Mouse (Mus musculus) embryonic facial prominence, embryonic 13.5 days (tissue): ENCODE data around the gene Ankrd36. TPM values are rescaled to one million over a fixed set of nuclear protein-coding genes. Genes with fewer than 3 reads are reported as not detected.
"Not testable (repeated sequence)": the region's sequence is repeated elsewhere in the genome, so short reads cannot be mapped to it uniquely, and the experiment has no call there.

Source experiments
- ATAC-seq: fragments of 200-750 bp; cut with Nextera tagmentation; 2 replicates; pipeline ENCODE4 v1.8.0; 2017; ENCODE audit warnings: low read depth; ENCODE audit not compliant: insufficient number of reproducible peaks, insufficient read depth, low FRiP score, low TSS enrichment
- H3K27ac ChIP-seq: fragments of 300-500 bp; sonication (generic); 2 replicates; pipeline ENCODE4 v1.5.1; 2015; ENCODE audit warnings: moderate library complexity, mild to moderate bottlenecking, inconsistent platforms
- H3K27me3 ChIP-seq: fragments of 300-500 bp; sonication (generic); 2 replicates; pipeline ENCODE4 v1.6.1; 2015; ENCODE audit warnings: mild to moderate bottlenecking, inconsistent platforms
- H3K36me3 ChIP-seq: fragments of 300-500 bp; sonication (generic); 2 replicates; pipeline ENCODE4 v1.6.1; 2015; ENCODE audit warnings: mild to moderate bottlenecking, inconsistent platforms
- H3K4me1 ChIP-seq: fragments of 300-500 bp; sonication (generic); 2 replicates; pipeline ENCODE4 v1.6.1; 2015; ENCODE audit warnings: inconsistent platforms
- H3K4me2 ChIP-seq: fragments of 300-500 bp; sonication (generic); 2 replicates; pipeline ENCODE4 v1.6.1; 2015; ENCODE audit warnings: moderate library complexity, mild to moderate bottlenecking, inconsistent platforms
- H3K4me3 ChIP-seq: fragments of 300-500 bp; sonication (generic); 2 replicates; pipeline ENCODE4 v1.5.1; 2015; ENCODE audit warnings: mild to moderate bottlenecking, inconsistent platforms
- H3K9ac ChIP-seq: fragments of 300-500 bp; sonication (generic); 2 replicates; pipeline ENCODE4 v1.6.1; 2015; ENCODE audit warnings: mild to moderate bottlenecking, inconsistent platforms
- H3K9me3 ChIP-seq: fragments of 300-500 bp; sonication (generic); 2 replicates; pipeline ENCODE4 v1.6.1; 2016; ENCODE audit warnings: inconsistent platforms
- WGBS: fragments of 180-500 bp; shearing (Covaris S2); methylation state at CpG from one replicate; pipeline ENCODE4 v1.1.7; 2015; ENCODE audit warnings: mixed read lengths; 5-methylcytosine and 5-hydroxymethylcytosine counted together
- polyA plus RNA-seq: library from polyadenylated mRNA; unstranded; fragments of >200 nt; fragmentation: Nextera tagmentation; extraction: Ambion mirVana; gene quantifications from 2 replicates; pipeline ENCODE4 v1.2.1, GENCODE M21; 2015

The Ankrd36 gene
- polyA plus RNA-seq, 1 experiment from 2014 or later: not detected

DNA sequence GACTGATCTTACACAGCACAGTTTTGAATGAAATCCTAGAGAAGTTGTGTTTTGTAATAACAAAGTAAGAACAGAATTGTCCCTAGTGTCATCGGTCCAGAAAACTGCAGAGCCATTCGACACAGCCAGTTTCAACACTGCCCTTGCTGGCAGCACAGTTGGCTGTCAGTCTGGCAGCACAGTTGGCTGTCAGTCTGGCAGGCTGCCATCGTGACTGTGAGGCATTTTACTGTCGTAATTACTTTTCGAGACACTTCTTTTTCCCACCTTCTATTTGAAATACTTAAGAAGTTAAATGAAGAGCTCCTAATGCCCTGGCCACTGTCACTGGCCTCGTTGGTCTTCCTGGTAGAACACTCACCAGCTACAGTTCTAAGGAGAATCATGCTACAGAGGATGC lies 22.9 kb downstream of the Ankrd36 start:
- ATAC-seq: no peak
- no peak overlapping the region for H3K4me3 ChIP-seq
- H3K9me3 ChIP-seq: no peaks in the 10 kb centered on the region
- no peak overlapping the region for H3K4me2 ChIP-seq
- H3K4me1 ChIP-seq: no peaks in the 10 kb centered on the region
- no peaks in the 10 kb centered on the region for H3K36me3 ChIP-seq
- WGBS: 76% methylated on average over 6 of the region's 6 CpGs
- H3K27me3 ChIP-seq: no peaks in the 10 kb centered on the region
- H3K9ac ChIP-seq: no peak overlapping the region
- H3K27ac ChIP-seq: no peak overlapping the region

DNA sequence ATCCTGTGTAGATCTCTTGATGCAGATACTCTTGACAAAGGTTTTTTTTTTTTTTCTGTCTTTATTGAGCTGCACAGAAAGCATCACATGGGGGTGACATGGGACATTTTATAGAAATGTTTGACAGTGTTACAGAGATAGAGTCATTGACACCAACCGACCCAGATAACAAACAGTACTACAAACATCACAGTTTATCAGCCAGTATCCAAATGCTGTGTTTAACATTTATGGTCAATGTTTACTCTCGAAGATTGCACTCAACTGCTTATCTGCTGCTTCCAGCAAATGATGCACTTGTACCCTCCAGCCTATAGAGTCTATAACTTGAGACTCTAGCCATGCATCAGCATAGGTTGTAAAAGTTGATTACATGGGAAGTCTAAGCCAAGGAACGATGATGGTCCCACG lies 25.9 kb downstream of the Ankrd36 start:
- 87% methylated on average over 4 of the region's 4 CpGs for WGBS
- Histone ChIP-seq H3K27ac (no peak overlapping the region), H3K27me3 (no peaks in the 10 kb centered on the region), H3K9me3 (no peaks in the 10 kb centered on the region), H3K9ac (no peak overlapping the region), H3K36me3 (no peaks in the 10 kb centered on the region), H3K4me3 (no peak overlapping the region), H3K4me2 (no peak overlapping the region), H3K4me1 (peaks cover 5% of the 10 kb centered on the region)
- ATAC-seq: no peak

DNA sequence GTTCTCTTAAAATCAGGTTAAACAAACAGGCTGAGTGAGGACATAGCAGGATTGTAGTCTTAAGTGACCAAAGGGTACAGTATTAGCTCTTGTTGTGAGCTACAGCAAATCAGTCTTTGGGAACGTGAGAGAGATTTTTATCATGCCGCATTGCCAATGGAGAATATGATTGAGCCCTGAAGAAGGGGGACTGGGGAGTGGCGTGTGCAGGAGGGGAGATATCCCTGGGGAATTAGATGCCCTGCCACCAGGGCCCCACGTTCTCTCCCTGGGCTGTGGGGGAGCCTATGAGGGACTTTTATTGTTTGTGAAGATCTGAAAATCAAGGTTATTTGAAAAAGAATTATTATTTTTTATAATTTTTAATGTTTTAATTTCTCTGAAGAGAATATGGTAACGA lies 26.3 kb downstream of the Ankrd36 start:
- no peak overlapping the region for H3K4me3 ChIP-seq
- H3K36me3 ChIP-seq: no peaks in the 10 kb centered on the region
- no peak overlapping the region for H3K4me2 ChIP-seq
- no peaks in the 10 kb centered on the region for H3K9me3 ChIP-seq
- H3K4me1 ChIP-seq: peaks cover 5% of the 10 kb centered on the region
- H3K9ac ChIP-seq: no peak overlapping the region
- no peak overlapping the region for H3K27ac ChIP-seq
- no peaks in the 10 kb centered on the region for H3K27me3 ChIP-seq
- 85% methylated on average over 5 of the region's 5 CpGs for WGBS
- ATAC-seq: no peak

DNA sequence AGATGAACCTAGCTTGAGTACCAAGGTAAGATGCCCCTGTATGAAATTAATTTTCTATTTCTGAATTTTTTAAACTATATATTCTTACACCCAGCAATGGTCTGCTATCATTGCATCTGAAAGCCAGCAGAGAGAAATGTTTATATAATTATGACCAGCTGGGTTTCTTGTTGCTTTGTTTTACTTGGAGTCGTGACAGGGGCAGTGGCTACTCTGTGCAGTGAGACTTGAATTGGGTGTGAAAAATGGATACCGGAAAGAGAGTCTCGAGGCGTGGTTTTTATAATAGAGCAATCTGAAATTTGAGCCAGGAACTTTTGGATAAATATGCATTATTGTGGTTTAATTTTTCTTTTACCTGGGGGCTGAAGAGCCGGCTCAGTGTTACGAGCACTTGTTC lies 27.3 kb downstream of the Ankrd36 start:
- 48% methylated on average over 6 of the region's 6 CpGs for WGBS
- no peak overlapping the region for H3K9ac ChIP-seq

DNA sequence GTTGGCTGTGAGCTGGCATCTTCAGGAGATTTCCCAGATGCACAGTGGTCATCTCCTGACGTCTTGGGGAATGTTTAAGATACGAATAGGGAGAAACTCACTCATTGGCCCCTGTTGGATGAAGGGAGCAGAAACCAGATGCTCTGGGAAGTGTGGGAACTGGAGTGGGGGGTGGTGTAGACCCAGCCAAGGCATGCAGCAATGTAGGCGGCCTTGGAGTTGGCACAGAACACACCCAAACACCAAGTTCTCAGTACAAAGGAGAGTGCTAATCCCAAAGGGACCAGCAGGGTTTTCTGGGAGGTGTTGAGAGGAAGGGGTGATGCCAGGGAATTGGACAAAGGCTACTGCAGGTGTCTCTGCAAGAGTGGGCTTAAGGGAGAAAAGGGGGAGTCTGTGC lies 35.9 kb downstream of the Ankrd36 start:
- H3K27me3 ChIP-seq: no peaks in the 10 kb centered on the region
- no peaks in the 10 kb centered on the region for H3K36me3 ChIP-seq
- no peak overlapping the region for H3K4me2 ChIP-seq
- H3K4me3 ChIP-seq: no peak overlapping the region
- H3K27ac ChIP-seq: no peak overlapping the region
- WGBS: 72% methylated on average over 3 of the region's 3 CpGs
- H3K9ac ChIP-seq: no peak overlapping the region
- H3K4me1 ChIP-seq: no peaks in the 10 kb centered on the region
- H3K9me3 ChIP-seq: 0 out of 2 replicates have a peak, but pooled peaks cover 3% of the 10 kb centered on the region
- ATAC-seq: no peak

More for the DNA sequence above, 27.3 kb downstream of the Ankrd36 start:
- H3K4me1 ChIP-seq: peaks cover 5% of the 10 kb centered on the region
- ATAC-seq: no peak
- no peak overlapping the region for H3K27ac ChIP-seq
- H3K27me3 ChIP-seq: no peaks in the 10 kb centered on the region
- H3K9me3 ChIP-seq: no peaks in the 10 kb centered on the region
- no peaks in the 10 kb centered on the region for H3K36me3 ChIP-seq
- H3K4me2 ChIP-seq: no peak overlapping the region
- no peak overlapping the region for H3K4me3 ChIP-seq

DNA sequence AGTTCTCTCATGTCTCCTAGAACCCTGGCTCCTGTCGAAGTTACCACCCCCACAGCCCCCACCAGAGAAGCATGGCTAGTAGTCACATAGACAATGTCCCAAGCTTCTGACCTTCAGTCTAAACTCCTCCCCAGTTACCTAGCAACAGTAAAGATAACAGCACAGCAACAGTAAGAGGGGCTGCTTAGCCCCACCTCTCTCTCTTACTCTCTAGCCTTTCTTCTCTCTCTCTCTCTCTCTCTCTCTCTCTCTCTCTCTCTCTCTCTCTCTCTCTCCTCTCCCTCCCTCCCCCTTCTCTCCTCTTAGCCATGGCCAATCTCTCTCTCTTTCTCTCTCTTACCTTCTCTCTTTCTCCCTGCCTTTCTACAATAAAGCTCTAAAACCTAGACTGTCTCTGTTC lies 42.4 kb downstream of the Ankrd36 start:
- not testable (repeated sequence) for H3K4me2 ChIP-seq, H3K36me3 ChIP-seq, ATAC-seq, H3K4me3 ChIP-seq, H3K27me3 ChIP-seq, H3K4me1 ChIP-seq, H3K9ac ChIP-seq, H3K9me3 ChIP-seq, H3K27ac ChIP-seq
- 81% methylated on average over 1 of the region's 1 CpGs for WGBS

DNA sequence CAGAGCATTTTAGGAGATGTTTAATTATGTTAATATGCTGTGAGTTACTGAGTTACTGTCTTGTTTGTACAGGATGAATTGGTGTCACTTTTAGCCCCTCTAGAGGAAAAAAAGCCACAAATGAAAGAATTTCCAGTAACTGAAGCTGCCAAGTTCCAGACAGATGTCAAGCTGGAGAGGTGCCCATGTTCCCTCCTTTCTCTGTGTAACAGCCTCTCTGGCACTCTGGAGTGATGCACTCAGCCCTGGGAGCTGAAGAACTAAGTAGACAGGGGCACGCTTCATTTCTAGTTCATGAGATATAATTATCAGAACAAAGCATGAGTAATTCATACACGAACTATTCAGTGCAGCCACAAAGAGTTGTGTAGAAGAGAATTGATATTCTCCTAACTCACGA lies 45.0 kb downstream of the Ankrd36 start:
- Histone ChIP-seq H3K9ac (no peak overlapping the region), H3K27me3 (no peaks in the 10 kb centered on the region), H3K4me2 (no peak overlapping the region), H3K36me3 (no peaks in the 10 kb centered on the region), H3K4me1 (no peaks in the 10 kb centered on the region), H3K9me3 (peaks cover 8% of the 10 kb centered on the region; the same call in 1 of the 2 replicates), H3K27ac (no peak overlapping the region), H3K4me3 (no peak overlapping the region)
- ATAC-seq: no peak
- WGBS: 78% methylated on average over 3 of the region's 3 CpGs

DNA sequence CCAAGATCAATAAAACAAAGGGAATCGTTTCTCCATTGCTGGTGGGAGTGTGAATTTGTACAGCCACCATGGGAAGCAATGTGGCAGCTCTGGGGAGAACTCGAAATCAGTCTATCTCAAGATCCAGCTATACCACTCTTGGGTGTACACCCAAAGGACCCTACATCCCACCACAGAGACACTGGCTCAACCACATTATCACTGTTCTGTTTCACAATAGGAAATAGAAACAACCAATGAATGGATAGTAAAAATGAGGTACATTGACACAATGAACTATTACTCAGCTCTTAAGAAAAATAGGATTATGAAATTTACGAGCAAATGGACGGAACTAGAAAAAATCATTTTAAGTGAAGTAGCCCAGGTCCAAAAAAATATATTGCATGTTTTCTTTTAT lies 55.6 kb downstream of the Ankrd36 start:
- H3K27me3 ChIP-seq: no peaks in the 10 kb centered on the region
- no peak for ATAC-seq
- no peak overlapping the region for H3K4me3 ChIP-seq
- no peak overlapping the region for H3K9ac ChIP-seq
- WGBS: 84% methylated on average over 4 of the region's 4 CpGs
- no peaks in the 10 kb centered on the region for H3K36me3 ChIP-seq
- no peak overlapping the region for H3K4me2 ChIP-seq
- H3K4me1 ChIP-seq: no peaks in the 10 kb centered on the region
- H3K27ac ChIP-seq: no peak overlapping the region
- H3K9me3 ChIP-seq: no peaks in the 10 kb centered on the region

DNA sequence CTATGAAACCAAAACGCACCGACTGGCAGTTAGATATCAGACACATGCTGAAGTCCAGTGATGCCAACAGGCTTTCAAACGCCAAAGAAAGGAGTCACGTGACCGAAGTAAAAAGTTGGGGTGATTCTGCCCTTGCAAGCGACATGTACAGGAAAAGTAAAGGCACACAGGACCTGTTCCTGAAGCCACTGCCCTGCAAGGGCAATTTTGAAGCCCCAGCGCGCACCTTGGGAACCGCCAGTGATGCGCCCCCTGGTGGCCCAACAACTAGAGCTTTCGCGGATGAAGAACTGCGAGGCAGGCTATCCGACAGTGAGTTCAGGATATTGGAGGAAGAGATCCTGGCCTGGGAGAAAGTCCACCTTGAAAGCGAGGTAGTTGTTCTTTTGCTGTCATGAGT lies 59.5 kb downstream of the Ankrd36 start:
- Histone ChIP-seq H3K9me3 (no peaks in the 10 kb centered on the region), H3K36me3 (no peaks in the 10 kb centered on the region), H3K9ac (no peak overlapping the region), H3K27ac (no peak overlapping the region), H3K4me1 (no peaks in the 10 kb centered on the region), H3K4me2 (peak overlapping the region; percentile 21), H3K4me3 (no peak overlapping the region), H3K27me3 (no peaks in the 10 kb centered on the region)
- no peak for ATAC-seq
- WGBS: 21% methylated on average over 15 of the region's 15 CpGs

DNA sequence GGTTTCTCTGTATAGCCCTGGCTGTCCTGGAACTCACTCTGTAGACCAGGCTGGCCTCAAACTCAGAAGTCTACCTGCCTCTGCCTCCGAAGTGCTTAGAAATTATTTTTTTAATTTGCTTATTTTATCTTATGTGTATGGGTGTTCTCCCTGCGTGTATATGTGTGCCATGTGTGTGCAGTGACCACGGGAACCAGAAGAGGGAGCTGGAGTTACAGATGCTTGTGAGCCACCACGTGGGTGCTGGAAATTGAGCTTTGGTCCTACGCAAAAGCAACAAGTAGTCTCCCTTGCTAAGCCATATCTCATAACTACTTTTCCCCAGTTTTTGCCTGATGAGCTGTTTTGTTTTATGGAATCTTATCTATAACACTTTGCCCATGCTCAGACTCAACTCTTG lies 73.6 kb downstream of the Ankrd36 start:
- H3K9ac ChIP-seq: no peak overlapping the region
- no peaks in the 10 kb centered on the region for H3K27me3 ChIP-seq
- no peak overlapping the region for H3K4me2 ChIP-seq
- H3K4me3 ChIP-seq: no peak overlapping the region
- no peaks in the 10 kb centered on the region for H3K4me1 ChIP-seq
- WGBS: 86% methylated on average over 5 of the region's 5 CpGs
- H3K9me3 ChIP-seq: no peaks in the 10 kb centered on the region
- no peaks in the 10 kb centered on the region for H3K36me3 ChIP-seq
- no peak overlapping the region for H3K27ac ChIP-seq
- no peak for ATAC-seq

DNA sequence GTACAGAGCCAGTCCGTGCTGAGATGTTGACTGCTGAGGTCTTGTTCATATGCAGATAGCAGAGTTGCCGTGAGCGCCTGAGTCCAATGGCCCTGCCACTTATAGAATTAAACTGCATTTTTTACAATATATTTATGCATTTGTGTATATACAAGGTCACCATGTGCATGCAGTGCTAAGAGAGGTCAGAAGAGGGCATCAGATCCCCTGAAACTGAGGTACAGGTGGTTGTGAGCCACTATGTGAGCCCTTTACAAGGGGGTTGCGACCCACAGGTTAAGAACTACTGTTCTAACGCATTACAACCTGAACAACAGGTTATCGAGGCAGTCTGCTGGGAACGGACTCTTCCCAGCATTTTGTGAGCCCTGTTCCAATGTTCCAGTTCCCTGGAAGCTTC lies 80.8 kb downstream of the Ankrd36 start:
- ATAC-seq: no peak

DNA sequence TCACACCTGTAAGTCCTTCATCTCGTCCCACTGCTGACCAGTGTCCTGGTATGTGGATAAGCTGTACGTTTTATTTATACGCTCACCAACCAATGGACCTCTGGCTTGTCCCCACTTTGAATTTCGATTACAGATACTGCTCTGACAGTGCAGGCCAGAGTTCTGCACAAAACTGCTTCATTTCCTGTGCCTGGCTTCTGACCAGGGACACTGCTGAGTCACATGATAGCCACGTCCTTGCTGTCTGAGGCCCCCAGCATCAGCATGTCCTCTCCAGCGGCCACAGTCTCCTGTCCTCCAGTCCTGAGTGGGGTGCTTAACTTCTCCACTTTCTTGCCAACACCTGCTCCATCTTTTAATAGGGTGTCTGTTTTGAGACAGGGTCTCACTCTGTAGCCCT lies 113.1 kb downstream of the Ankrd36 start:
- Histone ChIP-seq H3K4me2 (no peak overlapping the region), H3K27me3 (no peaks in the 10 kb centered on the region), H3K9ac (no peak overlapping the region), H3K9me3 (no peaks in the 10 kb centered on the region), H3K4me1 (no peaks in the 10 kb centered on the region), H3K27ac (no peak overlapping the region), H3K4me3 (no peak overlapping the region), H3K36me3 (no peaks in the 10 kb centered on the region)
- ATAC-seq: no peak
- WGBS: 55% methylated on average over 6 of the region's 6 CpGs

More for the DNA sequence above, 80.8 kb downstream of the Ankrd36 start:
- Histone ChIP-seq H3K36me3 (no peaks in the 10 kb centered on the region), H3K27ac (no peak overlapping the region), H3K4me1 (no peaks in the 10 kb centered on the region), H3K4me3 (no peak overlapping the region), H3K9me3 (no peaks in the 10 kb centered on the region), H3K9ac (no peak overlapping the region), H3K4me2 (no peak overlapping the region), H3K27me3 (no peaks in the 10 kb centered on the region)
- WGBS: 70% methylated on average over 7 of the region's 7 CpGs

DNA sequence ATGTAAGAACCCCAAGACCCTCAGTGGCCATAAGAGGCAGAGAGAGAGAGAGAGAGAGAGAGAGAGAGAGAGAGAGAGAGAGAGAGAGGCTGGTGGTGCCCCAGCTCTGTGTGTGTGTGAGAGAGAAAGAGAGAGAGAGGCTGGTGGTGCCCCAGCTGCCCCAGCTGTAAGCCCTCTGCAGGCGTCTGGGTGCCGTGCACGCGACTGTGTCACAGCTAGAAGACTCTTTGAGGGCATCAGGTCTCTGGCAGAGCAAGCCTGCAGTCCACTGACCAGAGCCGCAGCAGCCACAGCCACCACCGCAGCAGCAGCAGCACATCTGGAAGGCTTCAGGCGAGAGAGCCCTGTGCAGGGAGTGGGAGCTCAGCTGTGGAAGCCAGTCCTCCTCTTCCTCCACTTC lies 114.8 kb downstream of the Ankrd36 start:
- H3K27ac ChIP-seq: no peak overlapping the region

More for the DNA sequence above, 114.8 kb downstream of the Ankrd36 start:
- H3K27me3 ChIP-seq: no peaks in the 10 kb centered on the region
- H3K9ac ChIP-seq: no peak overlapping the region
- H3K4me1 ChIP-seq: no peaks in the 10 kb centered on the region
- no peak for ATAC-seq
- H3K4me2 ChIP-seq: no peak overlapping the region
- H3K4me3 ChIP-seq: no peak overlapping the region
- H3K36me3 ChIP-seq: no peaks in the 10 kb centered on the region
- H3K9me3 ChIP-seq: no peaks in the 10 kb centered on the region
- WGBS: 23% methylated on average over 7 of the region's 7 CpGs
